Mouse (Mus musculus): ENCODE measurements around the gene Tgfb1i1.

- no peak for TF ChIP-seq CTCF (IDR thresholded peaks at IDR 0.05; ENCODE audit: extremely low read depth, insufficient read length, insufficient replicate concordance, low read depth, low read length)
- no peak for TF ChIP-seq POLR2A (IDR thresholded peaks at IDR 0.05; ENCODE audit: low read depth, low read length)
Measured at GRCm38 (mm10) chr7:128270431-128270850, 23.8 kb downstream of the Tgfb1i1 start.
